Mouse (Mus musculus): ENCODE data around the gene Ccdc33. TPM values are rescaled to one million over a fixed set of nuclear protein-coding genes. Genes with fewer than 3 reads are reported as not detected.

Ccdc33 gene
- total RNA-seq, 4 experiments from 2014 or later, result 0.26 to 0.44 (median 0.30) TPM; not detected in 1

- peak; percentile 64 for DNase-seq (ENCODE audit: low spot score)
Measured at GRCm38 (mm10) chr9:58092581-58093269, 25.9 kb downstream of the Ccdc33 start.

DNA sequence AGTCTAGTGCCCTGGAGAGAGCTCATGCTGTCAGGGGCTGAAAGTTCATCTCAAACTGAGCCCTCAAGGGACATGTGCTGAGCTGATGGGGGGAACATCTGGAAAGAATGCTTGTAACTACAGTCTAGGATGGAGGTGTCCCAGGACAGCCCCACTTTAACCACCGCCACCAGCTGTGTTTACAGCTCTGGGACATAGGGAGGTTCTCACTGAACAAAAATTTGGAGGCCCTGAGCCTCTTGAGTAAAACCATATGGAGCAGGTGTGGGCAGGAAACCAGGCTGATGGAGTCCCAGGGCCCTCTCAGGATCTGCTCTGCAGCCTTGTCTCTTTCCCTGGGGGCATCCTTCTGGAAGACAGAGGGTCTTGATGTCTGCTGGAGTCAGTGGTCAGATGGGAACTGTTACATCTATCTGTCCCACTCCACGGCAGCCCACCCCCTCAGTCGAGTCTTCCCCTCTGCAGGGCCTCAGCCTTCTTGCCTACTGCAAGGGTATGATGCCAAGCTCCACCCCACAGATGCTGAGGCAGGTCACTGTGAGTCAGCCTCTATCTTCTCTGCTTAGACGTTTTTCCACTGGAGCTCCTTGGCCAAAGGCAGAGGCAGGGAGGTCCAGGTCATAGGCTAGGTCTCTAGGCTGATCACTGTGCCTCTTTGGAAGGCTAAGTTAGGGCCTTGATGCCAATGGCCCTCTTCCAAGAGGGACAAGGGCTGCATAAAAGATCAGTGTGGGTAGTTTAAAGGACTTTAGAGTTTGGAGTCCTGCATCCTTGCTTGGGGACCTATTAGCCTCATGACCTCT is 26.8 kb downstream of the Ccdc33 start:
- DNase-seq (ENCODE audit: low spot score), result peak; percentile 52

DNA sequence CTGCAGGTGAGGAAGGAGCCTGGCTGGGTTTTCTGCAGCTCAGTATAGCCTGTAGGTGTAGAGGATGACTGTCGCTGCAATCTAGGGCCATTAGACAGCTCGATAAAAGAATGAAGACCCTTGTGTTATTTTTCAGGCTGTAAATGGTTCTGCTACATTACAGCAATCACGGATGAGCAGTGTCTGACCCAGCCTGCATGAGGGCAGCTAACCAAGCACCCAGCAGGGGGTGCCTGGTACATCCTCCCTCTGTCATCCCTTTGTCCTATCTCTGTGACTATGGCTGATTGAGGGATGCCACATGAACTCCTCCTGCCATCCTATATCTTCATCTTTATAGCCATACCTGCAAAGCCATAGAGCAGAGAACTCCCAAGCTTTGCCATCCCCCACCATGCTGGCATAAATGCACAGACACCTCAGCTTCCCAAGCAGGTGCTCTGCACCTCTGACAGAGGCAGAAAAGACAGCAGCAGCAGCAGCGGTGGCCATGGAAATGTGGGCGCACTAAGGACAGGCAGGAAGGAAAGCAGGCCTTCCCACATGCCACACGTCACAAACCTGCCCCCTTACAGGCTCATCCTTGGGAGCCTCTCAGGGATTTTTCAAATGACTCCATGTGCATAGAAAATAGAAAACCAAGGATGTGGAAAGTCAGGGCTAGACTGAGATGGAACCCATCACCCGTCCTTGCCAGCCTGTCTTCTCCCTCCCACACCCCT is 31.2 kb downstream of the Ccdc33 start:
- DNase-seq (ENCODE audit: low spot score), result no peak

GRCm38 (mm10) chr9:58086861-58087260 is 31.8 kb downstream of the Ccdc33 start:
- no peak for DNase-seq (ENCODE audit: low spot score)

DNA sequence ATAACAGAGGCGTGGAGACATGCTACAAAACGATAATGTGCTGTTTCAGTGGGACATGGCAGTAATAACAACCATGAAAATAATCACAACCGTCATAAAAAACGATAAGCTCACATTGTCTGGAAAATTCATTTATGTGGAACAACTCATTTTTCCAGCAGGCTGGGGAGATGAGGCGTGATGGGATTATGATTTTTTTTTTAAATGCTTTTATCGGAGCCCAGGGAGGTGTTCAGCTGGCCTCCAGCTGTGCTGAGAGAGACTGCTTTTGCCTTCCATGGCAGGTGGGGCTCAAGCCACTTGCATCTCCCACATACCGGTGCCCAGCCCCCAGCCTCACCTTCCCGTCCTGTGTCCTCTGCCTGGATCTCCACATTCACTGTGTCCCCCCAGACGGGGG is 32.4 kb downstream of the Ccdc33 start:
- DNase-seq (ENCODE audit: low spot score), result no peak

- DNase-seq (ENCODE audit: low spot score), result no peak
Measured at GRCm38 (mm10) chr9:58085074-58085473, 33.5 kb downstream of the Ccdc33 start.

DNA sequence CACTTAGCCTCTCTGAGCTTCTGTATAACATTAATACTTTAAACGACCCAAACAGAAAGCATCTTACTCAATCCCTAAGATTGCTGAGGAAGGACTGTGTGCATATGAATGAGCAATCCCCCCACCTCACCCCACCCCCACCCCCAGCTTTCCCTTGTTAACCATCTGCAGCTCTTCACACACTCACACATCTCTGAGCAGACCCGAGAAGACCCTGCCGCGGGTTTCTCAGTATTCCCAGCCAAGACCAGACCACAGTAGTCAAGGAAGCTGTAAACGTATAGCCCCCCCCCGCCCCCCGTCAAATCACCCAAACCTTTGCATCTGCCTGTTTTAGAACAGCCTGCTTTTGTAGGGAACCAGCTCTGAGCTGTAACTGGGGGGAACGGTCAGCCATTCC is 34.0 kb downstream of the Ccdc33 start:
- no peak for DNase-seq (ENCODE audit: low spot score)

DNA sequence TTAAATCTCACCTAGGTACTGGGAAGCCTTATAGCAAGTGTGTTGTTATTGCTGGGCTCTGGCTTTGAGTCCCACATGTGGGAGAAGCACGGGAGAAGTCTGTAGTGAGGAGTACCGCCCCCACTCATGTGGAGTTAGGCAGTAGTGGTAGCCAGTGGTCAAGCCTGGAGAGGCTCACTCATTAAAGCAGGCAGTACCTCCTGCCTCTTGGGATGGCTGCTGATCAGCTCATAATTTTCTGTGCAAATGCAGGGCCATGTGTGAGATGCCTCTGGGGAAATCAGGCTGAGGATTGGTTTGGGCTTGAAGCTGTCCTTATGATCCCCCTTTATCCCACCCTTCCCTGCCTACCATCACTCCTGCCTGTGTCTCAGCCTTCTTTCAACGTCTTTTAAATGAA is 44.1 kb downstream of the Ccdc33 start:
- DNase-seq (ENCODE audit: low spot score), result no peak

- DNase-seq (ENCODE audit: low spot score), result no peak
Measured at GRCm38 (mm10) chr9:58067546-58067945, 51.1 kb downstream of the Ccdc33 start.

DNA sequence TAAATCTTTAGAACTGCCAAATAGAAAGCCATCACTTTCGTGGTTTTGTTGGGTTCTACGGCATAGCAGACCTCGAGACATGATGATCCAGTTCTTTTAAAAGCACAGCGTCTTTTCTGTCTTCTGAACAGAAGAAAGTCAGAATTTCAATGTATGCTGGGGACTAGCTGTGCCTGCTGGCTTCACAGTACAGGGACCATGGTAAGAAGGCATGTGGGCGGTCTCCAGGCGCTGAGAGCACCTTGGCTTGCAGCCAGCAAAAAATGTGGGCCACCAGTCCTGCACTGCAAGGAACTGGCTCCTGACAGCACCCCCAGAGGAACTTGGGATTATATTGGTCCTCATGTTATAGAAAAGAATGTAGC is 51.9 kb downstream of the Ccdc33 start:
- DNase-seq (ENCODE audit: low spot score), result no peak

DNA sequence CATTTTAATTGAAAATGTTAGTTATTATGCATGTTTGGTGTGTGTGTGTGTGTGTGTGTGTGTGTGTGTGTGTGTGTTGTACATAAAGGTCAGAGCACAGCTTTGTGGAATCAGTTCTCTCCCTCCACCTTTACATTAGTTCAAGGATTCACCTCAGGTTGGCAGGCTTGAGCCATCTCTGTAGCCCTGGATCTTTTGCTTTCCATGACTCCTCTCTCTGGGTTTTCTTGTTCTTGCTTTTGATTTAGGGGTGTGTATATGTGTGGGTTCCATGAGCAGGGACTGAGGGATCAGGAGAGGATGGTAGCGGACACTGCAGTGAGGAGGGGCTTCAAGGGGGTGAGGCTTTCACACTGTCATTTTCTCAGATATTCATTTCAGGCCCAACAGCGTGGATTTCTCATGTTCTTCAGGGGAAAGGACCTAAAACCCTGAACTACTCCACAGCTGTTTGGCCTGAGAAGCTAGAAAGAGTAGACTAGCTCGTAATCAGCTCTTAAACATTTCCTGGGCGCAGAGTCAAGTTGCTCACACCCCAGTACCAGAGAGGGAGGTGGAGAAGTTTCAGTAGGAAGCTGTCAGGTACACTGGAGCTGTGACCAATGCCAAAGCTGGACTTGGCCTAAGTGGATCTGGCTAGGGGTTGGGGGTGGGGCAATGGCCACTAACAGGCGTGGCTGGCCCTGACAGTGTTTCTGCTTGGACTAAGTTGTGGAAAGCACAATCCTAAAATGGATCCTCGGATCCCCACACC is 52.5 kb downstream of the Ccdc33 start:
- no peak for DNase-seq (ENCODE audit: low spot score)

- no peak for DNase-seq (ENCODE audit: low spot score)
Measured at GRCm38 (mm10) chr9:58065532-58065931, 53.1 kb downstream of the Ccdc33 start.

DNA sequence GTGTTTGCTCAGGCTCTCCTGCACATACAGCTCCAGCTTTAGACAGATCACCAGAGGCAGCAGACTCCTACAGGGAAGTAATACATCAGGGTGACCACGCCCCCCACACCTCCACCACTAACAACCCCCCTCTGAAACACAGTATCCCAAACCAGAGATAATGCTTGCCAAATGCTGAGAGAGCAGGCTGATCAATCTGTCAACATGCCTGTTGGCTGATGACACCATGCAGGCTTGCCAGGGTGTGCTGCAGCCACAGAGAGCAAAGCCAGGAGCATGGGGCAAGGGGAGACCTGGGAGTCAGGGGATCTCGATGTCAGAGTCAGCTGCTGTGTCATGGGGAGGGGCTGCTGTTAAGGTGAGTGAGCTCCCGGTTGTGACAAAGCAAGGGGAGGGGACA is 55.1 kb downstream of the Ccdc33 start, which contains the start of gene Stra6:
Stra6 (plus strand) TSS at position 258 of the 400 bp plus-strand sequence.
- no peak for DNase-seq (ENCODE audit: low spot score)

DNA sequence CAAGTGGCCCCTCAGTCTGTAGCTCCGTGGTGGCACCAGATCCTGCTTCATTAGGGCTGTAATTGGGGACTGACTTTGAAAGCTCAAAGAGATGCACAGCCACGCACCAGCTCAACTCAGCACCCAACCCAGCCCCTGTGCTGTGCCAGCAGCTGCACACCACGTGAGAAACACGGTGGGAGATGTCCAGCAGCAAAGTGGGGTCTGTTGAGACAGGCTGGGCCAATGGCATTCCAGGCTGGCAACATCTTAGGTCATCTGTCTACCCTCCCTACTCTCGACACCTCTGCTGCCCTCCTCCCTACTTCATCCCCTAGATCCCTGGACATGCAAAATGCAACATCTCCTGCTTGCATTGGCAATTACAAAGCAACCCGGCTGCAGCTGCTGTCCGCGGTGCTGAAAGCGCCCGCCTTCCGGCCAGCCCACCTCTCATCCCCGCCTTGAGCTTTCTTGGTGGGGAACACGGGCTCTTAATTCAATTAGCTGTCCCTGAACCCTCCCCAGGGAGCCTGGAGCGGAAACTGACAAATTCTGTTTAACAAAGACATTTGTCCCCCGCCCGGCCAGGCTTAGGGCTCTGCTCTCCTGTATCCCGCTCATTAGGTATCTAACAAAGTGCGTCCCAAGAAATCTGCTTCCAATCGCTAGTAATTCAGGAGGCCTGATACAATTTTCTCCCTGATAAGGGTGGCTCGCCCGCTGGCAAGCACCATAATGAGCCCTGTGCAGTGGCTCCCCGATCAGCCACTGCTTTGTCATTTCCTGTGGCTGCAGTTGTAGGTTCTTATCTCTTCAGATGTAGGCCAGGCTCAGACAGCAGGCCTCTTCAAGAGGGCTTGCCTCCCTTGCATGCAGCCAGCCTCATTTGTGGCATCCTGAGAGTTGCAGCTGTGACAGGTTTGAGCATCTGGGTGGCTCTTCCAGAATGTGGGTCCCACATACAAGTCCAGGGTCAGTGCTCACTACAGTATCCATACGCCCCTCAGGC is 57.7 kb downstream of the Ccdc33 start:
- no peak for DNase-seq (ENCODE audit: low spot score)

DNA sequence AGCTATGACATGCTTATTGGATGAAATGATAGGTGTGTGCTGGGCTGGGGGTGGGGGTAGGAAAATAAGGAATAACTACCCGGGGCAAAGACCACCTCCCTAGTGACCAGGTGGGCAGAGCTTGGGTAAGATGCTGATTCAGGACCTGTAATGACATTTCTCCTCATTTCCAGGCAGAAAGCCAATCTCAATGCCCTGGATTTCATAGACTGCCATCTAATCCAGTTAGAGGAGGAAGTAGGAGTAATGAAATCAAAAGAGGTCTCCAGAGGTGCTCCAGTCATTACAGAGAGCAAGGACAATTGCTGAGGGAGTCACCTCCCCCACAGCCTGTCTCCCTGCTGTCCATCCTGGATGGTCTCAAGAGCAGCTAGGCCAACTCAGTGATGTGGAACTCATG is 58.7 kb downstream of the Ccdc33 start:
- no peak for DNase-seq (ENCODE audit: low spot score)

DNA sequence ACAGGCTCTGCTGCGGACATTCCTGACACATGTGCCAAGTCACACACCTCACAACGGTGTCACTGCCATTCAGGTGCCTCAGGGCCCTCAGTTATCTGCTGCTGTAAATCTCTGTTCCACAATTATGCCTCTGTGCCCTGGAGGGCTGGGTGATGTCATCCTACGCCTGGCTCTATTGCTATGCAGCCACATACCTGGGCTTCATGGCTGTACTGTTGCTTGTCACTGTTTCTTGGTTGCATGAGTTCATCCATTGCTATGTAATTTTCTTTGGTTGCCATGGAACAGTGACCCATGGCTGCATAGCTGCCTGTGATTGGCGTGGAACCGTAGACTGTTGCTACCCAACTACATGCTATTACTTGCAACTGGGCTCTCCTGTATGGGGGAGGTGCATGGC is 63.0 kb downstream of the Ccdc33 start:
- DNase-seq (ENCODE audit: low spot score), result no peak

DNA sequence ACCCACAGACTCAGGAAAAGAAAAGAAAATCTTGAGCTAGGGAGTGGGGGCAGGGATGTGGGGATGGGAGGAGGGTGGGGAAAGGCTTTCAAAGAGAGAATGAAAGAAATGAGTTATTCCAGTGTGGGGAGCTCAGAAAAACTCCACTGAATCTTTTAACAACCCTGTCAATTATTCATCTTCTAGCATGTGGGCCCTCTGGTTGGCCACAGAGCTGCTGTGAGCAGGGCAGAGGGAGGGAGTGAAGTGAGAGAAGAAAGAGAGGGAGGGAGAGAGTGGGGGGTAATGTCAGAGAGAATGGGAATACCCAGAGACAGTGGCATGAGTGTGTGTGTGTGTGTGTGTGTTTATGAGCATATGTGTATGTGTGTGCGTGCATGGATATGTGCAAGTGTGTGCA is 64.6 kb downstream of the Ccdc33 start:
- DNase-seq (ENCODE audit: low spot score), result no peak

GRCm38 (mm10) chr9:58053544-58053943 is 65.1 kb downstream of the Ccdc33 start:
- no peak for DNase-seq (ENCODE audit: low spot score)

GRCm38 (mm10) chr9:58053102-58053501 is 65.5 kb downstream of the Ccdc33 start:
- DNase-seq (ENCODE audit: low spot score), result no peak

GRCm38 (mm10) chr9:58051937-58052336 is 66.7 kb downstream of the Ccdc33 start:
- DNase-seq (ENCODE audit: low spot score), result no peak

DNA sequence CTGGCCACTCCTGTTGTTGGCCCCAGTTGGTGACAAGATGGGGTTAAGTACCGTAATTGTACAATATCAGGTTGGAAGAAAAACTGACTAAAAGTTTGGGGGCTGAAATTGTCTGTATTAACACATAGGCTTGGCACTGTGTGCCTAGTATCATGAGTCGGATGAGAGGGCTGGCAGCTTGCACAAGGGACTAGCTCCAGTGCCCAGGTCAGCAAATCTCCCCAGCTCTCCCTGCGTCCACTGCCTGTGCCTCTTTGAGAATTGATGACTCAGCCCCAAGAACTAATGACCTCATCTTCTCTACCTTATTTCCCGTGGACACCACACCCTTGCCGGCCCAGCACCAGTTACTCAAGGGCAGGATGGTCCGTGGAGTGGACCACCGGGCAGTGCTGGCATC is 68.8 kb downstream of the Ccdc33 start:
- no peak for DNase-seq (ENCODE audit: low spot score)

Data from heart, adult 8-10 months (tissue).